Mouse (Mus musculus): Measurements from ENCODE around the gene Elmod1.

GRCm38 (mm10) chr9:53975122-53975518, at the start of gene Elmod1:
- no peak for TF ChIP-seq CTCF (IDR thresholded peaks at IDR 0.05; ENCODE audit: low read depth, low read length)
- no peak for TF ChIP-seq POLR2A (IDR thresholded peaks at IDR 0.05; ENCODE audit: borderline replicate concordance, low read depth, low read length)

All from bone marrow macrophage, adult 2 months (primary cell).